Mouse (Mus musculus) right cerebral cortex, postnatal 4 days (tissue): ENCODE data around the gene Alms1.
A peak's percentile ranks its signal among the peaks of the same experiment; 100 is the strongest.
"Not testable (repeated sequence)": the region's sequence is repeated elsewhere in the genome, so short reads cannot be mapped to it uniquely, and the experiment has no call there.

ENCODE experiments used
- DNase-seq: peaks from one replicate; pipeline ENCODE4 v3.0.0-alpha.2; 2022

Gene Alms1

DNA sequence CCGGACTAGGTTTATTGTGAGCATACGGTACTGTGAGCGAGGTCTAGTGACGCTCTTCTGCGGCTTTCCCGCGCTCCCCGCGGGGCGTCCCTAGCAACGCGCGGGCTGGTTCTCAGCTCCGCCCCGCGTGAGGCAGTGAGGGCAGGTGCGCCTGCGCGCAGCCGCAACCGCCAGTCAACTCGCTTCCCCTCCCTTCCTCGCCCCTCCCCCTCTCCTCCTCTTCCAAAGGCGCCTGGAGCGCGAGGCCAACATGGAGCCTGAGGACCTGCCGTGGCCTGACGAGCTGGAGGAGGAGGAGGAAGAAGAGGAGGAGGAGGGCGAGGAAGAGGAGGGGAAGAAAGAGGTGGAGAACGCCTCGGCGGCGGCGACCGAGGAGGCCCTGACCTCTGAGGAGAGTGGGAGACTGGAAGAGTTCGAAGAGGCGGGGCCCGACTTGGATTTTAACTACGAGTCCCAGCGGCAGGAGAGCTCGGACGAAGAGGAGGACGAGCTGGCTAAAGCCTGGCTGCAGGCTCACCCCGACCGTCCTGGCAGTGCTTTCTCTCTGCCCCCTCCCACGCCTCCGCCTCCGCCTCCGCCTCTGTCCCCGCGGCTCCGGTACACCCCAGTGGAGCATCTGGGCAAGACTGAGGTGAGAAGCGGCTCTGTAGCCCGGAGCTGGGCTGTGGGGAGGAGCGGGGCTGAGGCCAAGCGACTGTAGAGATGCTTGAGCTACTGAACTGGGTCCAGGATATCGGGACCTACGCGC is at the start of gene Alms1:
Alms1 (plus strand) TSS at position 136 of the 748 bp plus-strand sequence.
- DNase-seq = peak; percentile 98

DNA sequence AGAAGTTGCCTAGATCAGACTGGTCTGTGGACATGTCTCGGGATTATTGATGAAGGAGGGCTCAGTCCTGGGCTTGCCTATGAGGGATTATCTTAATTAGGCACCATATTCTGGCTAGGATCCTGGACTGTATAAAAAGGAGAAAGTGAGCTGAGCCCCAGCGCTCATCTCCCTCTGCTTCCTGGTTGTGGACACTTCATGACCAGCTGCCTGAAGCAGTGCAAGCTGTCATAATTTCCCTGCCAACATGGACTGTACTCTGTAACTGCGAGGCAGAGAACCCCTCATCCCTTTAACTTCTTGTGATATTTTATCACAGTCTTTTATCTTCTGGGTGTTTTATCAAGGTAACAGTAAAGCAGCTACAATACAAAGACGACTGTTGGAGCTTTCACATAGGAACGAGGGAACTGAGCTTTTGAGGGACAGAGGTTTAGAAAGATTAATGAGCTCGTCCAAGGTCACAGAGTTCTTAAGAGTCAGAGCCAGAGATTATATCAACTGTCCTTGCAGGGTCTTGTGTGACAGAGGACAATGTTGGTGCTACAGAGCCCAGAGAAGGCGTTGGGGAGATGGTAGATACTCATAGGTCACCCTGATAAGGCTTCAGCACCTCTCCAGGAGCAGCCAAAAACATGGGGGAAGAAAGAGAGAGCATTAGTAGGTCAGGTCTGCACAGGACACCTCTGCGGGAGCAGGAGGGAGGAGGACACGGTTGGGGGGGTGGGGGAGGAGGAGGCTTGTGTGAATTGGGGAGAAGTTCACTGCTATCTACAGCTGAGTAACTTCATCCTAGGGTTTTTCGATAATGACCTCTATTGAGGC is 43.8 kb upstream of the Alms1 start:
- no peak for DNase-seq

DNA sequence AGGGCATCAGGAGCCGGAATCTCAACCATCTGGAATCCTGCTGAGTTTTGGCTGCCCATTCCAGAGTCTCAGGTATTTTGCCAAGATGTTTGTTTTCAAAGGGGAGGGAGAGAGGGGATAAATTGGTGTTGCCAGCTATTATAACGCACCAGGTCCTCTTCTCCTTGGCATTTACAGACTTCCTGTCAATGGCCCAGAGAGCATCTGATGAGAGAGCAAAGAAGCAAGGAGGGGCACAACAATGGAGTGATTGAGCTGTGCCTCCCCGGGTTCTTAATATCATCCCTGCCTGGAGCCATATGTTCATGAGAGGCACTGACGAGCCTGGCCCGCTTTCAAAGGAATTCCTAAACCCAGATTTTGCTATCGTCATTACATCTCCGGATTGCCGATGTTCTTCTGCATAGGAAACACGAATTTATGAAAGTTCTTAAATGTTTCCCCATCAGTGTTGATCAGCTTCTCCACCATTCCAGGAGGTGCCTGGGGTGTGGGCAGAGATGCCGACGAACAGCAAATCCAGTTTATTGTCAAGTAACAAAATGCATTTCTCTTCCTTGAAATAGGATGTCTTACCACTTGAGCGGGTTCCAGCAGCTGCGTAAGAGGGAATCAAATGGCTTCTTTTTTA is 43.0 kb upstream of the Alms1 start:
- peak; percentile 25 for DNase-seq

DNA sequence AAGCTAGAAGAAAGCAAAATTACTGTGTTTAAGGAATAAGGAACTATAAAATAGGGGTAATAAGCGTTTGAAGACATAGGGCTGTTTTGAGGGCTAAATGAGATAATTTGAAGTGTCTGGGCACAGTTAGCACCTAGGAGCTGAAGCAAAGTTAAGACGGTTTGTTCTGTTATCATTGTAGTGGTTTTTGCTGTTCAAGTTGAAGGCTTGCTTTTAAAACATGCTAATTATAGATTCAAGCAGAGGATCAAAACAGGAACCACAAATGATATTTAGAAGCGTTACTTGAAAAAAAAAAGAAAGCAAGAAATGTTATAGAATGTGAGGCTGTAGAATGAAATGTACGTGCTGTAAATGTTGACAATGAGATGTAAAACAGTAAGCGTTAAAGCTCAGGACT is 39.7 kb upstream of the Alms1 start:
- no peak for DNase-seq

DNA sequence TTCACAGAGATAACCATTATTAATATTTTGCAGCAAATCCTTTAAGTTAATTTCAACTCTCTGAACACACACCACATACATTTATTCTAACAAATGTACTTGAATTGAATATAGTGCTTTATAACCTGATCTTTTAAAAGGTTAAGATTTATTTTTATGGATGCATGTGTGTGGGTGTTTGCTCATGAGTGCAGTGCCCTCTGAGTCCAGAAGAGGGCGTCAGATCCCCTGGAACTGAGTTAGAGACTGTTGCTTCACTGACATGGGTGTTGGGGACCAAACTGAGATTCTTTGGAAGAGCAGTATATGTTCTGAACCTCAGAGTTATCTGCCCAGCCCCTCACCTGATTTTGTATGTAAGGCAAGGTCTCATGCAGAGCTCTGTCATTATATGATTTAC is 25.0 kb upstream of the Alms1 start:
- DNase-seq = no peak

DNA sequence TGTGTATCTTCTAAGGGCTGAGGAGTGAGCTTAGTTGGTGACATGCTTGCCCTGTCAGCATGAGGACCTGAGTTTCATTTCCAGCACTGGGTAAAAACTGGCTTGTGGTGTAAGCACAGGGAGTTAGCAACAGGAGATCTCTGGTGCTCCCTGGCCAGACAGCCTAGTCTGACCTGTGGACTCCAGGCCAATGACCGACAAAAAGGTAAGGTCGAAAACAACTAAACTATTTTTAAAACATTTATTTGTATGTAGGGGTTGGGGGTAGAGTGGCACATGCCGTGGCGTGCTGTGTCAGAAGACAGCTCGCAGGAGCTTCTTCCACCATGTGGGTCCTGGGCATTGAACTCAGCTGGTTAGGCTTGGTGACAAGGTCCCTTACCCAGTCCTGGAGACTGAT is 14.5 kb upstream of the Alms1 start:
- DNase-seq = no peak

DNA sequence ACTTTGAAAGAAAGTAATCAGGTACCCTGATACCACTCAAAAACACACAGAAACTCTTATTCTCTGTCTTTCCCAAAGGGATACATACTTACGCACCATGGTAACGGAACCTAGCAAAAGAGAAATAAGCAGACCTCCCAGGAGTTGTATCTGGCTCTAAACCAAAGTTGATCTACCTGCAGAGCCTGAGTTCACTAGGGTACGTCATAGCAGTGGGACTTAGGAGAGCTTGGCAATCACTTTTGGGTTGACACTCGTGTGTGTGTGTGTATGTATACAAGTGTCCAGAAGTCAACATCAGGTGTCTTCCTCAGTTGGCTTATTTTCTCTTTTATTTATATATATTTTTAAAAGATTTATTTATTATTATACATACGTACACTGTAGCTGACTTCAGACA is 5.6 kb upstream of the Alms1 start:
- no peak for DNase-seq

DNA sequence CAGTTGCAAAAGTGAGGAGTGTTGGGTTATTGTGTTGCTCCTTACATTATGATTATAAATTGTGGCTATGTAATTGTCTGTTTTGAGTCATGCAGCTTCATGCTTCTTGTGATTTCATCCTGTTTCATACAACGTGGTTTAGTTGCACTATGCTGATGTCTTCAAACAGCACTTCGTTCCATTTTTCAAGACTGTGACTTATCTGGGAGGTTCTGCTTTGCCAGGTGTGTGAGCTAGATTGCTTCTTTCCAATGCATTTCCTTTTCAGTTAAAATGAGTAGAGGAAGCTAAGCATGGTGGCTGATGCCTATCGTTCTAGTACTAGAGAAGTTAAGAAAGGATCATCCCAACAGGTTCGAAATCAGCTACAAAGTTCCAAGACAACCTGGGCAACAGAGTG is 2.7 kb upstream of the Alms1 start:
- no peak for DNase-seq

DNA sequence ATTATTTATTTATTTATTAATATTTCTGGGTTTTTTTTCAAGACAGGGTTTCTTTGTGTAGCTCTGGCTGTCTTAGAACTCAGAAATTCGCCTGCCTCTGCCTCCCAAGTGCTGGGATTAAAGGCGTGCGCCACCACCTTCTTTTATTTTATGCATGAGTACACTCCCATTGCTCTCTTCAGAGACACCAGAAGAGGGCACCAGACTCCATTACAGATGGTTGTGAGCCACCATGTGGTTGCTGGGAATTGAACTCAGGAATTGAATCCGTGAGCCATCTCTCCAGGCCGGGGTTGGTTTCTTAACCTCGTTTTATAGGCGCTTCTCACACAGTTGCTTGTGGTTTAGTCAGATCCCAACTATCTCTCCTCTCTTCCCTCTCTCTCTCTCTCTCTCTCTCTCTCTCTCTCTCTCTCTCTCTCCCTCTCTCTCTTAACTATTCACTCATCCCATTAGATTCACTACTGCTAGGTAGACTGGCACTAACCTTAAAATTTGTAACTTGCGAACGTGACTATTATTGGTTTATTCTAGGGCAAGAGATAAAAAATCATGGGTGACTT is 445 bp upstream of the Alms1 start:
- no peak for DNase-seq

DNA sequence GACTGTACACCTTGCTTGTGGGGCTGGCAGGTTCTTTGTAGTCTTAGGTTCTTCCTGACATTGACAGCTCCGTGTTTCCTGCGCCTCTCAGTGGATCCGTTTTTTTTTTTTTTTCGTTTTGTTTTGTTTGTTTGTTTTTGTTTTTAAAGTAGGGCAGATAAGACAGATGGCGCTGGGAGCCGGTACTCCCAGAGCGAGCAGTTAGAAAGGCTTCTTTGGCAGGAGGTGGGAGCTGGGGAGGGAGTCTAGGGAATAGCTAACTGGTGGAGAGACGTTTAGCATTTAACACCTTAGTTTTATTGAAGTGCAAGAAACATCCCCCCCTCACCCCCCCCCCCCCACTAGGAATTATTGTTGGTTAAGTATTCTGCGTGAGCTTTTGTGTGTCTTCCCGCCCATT is 833 bp downstream of the Alms1 start:
- DNase-seq = peak; percentile 5

DNA sequence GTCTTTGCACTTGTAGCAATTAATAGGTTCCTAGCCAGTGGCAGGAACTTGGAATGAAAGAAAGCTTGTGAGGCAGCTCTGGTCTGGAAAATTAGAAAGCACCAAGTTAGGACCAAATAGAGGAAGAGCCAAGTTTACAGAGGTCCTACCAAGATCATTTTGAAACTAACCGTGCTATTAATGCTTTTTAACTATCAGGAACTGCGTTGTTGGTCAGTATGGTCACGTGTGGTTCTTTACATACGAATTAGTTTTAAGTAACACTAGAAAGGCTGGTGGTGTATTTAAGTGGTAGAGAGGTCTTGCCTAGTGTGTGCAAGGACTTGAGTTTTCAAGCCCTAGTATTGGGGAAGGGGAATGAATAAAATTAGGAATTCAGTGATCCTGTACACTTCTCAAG is 1.2 kb downstream of the Alms1 start:
- no peak for DNase-seq

DNA sequence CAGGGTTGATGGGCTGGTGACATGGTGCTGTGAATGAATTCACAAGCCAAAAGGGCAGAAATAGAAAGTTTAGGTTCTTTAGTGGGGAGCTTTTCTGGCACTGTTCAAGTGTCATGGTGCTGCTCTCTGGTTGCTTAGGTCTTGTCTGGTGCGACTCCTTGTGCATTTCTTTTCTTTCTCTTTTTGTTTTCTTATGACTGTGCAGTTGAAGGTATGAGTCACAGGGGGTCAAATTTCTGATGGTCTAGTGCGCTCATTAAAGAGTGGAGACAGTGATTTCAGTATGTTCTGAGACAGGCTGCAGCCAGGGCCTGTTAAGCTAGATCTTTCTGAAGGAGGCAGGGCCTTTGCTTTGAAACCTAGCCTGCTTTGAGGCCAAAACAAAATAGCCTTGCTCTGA is 2.8 kb downstream of the Alms1 start:
- DNase-seq = no peak

DNA sequence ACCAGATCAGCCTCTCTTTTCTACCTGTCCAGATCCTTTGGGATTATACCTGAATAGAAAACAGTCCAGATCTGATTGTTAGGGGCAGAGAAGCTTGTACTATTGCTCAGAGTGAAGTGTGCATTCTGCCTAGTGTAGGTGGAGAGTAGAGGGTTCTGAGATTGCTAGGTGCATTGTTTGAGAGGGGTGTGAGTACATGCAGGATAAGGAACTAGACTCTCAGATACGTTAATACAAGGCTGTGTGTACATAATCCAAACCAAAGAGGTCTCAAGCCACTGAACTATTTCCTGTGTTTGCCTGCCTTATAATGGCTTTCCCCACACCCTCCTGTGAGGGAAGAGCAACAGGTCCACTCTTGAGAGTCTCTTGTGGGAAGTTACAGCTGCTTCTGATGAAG is 12.0 kb downstream of the Alms1 start:
- DNase-seq = no peak

DNA sequence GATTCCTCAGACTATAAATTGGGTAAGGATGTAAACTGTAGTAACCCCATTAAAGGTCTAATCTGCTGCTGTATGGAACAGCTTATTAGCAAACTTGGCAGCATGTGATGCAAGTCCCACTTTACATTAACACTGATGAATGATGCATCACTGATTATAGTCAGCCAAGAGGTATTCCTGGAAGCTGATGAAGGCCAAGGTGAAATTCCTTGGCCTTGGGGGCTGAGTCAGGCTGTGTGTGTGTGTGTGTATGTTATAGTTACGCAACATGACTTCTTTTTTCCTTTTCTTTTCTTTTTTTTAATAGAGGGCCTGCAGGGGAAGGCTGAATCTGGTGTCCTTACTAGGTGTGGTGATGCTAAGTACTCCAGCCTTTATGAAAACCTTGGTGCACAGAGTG is 23.2 kb downstream of the Alms1 start:
- no peak for DNase-seq

DNA sequence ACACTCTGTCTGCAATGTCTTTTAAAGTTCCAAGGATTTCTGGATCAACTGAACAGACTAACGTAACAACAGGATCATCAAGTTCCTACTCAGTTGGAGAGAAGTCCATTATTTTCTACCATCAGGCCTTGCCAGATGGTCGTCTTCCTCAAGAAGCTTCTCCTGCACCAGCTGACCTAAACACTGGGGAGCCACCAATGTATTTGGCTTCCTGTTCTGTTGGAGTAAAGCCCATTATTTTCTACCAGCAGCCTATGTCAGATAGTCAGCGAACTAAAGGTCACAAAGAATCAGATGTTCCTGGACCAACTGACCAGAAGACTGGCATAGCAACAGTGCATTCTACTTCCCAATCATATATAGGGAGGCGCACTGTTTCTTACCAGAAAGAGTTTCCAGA is 33.5 kb downstream of the Alms1 start:
- no peak for DNase-seq

DNA sequence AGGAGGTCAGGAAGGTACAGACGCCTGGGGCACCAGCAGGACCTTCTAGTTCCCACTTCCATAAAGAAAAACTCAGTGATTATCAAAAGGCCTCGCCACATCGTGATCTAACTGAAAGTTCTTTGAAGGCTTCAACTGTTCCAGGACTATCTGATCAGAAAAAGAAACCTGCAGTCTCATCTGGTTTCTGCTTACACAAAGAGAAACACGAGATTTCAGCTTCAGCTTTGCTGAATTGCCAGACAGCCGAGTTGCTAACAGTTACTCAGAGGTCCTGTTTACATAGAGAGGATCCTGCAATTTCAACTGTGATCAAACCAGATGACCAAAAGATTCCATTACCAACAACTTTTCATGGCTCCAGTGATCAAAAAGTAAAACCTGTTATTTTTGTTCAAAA is 34.3 kb downstream of the Alms1 start:
- DNase-seq = no peak

DNA sequence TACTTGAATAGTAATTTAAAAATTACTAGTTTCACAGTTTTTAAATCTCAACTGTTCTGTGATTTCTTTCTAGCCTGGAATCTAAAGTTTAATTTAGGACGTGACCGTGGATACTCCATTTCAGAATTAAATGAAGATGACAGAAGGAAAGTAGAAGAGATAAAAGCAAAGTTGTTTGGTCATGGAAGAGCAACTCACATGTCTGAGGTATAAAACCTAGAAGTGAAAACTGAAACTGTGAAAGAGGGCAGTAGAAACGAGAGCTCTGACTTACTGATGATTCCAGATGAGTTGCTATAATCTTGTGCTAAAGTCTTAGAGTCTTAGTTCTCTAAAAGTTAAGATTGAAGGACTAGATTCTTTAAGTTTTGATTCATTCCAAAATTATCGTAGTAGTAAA is 37.2 kb downstream of the Alms1 start:
- no peak for DNase-seq

DNA sequence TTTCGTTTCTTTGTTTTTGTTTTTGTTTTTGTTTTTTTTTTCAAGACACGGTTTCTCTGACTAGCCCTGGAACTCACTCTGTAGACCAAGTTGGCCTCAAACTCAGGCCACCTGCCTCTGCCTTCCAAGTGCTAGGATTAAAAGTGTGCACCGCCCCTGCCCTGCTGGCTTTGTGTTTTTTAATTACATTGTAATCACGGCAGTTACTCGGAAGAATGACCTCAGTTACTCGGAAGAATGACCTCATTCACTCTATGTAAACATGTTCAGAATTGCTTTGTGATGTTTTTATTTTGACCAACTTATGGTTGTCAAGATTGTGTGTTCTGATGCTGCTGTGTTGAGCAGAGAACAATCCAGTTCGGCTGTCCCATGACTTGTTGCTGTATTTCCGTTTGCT is 45.8 kb downstream of the Alms1 start:
- no peak for DNase-seq

DNA sequence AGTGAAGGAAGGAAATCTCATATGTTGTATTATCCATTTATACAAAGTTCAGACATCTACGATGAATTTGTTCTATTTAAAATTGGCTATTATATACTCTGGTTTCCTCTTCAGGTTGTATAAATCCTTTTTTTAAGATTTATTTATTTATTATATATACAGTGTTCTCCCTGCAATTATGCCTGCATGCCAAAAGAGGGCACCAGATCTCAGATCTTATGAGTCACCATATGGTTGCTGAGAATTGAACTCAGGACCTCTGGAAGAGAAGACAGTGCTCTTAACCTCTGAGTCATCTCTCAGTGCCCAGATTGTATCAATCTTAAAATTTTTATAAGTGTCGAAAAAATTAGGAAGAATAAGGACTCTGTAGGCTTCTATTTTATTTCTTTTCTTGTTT is 65.9 kb downstream of the Alms1 start:
- no peak for DNase-seq

DNA sequence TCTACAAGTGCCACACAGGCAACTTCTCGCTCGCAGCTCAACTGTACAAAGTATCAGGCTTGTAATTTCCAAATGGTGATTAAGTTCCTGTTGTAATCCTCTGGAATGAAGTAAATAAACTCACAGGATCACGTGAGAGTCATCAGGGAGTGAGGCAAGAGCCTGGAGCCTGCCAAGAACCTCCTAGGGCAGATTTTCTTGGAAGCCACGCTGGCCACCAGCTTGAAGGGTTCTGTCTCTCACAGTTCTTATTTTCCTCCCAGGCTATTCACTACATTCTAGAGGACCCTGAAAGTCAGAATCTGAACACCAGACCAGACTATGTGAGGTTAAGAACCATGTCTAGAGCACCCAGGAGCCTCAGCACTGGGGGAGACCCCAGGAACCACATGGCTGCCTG is 114.6 kb downstream of the Alms1 start:
- DNase-seq = not testable (repeated sequence)

DNA sequence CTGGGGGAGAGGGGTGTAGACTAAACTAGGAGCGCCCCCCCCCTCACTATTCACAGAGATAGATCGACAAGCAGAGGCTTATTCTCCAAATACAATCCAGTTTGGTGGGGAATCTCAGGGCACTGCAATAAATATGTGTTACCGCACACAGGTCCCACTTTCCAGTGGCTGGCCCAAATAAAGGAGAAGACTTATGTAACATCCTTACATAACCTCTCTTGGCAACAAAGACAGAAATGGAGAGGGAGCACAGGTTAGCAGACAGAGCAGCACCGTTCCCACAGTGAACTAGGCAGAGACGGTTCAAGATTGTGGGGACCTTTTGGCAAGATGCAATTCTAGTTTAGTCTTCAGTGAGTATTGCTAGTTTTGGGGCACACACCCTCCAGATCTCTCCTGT is 121.9 kb downstream of the Alms1 start:
- not testable (repeated sequence) for DNase-seq

DNA sequence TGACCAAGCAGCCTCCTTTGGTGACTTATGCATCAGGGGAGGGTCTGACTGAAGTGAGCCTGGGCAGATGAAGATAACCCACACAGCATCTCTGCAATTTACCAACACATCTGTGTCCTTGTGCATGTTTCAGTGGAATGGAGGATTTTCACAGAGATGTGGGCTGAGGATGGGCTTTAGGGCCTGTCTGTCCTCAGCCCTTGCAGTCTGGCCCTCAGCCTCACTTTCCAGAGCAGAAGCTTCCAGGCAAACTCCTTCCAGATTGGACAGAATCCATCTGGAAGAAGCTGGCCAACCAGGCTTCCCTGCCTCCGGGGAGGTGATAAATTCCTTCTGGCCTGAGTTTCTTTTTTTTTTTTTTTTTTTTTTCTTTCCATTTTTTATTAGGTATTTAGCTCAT is 122.3 kb downstream of the Alms1 start:
- not testable (repeated sequence) for DNase-seq

DNA sequence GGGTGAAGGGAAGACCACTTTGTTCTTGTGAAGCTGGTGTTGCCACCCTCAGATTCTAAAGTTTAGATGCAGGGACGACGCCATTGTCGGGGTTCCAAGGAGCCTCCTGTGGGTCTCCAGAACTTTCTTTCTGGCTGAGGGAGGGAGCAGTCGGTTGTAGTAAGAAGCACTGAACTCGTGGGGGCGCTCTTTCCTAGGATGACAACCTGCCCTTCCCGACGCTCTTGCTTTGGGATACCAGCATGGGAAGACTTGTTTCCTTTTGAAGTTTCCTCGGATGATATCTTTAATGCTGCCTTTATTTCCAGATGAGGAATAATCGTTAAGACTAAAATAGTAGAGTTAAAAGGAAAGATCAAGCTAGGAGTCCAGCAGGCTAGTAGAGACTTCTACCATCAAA is 125.8 kb downstream of the Alms1 start, which contains the start of gene Nat8f7:
Nat8f7 (minus strand) TSS at position 101 of the 400 bp plus-strand sequence.
- not testable (repeated sequence) for DNase-seq
